In the genomic region with DNA sequence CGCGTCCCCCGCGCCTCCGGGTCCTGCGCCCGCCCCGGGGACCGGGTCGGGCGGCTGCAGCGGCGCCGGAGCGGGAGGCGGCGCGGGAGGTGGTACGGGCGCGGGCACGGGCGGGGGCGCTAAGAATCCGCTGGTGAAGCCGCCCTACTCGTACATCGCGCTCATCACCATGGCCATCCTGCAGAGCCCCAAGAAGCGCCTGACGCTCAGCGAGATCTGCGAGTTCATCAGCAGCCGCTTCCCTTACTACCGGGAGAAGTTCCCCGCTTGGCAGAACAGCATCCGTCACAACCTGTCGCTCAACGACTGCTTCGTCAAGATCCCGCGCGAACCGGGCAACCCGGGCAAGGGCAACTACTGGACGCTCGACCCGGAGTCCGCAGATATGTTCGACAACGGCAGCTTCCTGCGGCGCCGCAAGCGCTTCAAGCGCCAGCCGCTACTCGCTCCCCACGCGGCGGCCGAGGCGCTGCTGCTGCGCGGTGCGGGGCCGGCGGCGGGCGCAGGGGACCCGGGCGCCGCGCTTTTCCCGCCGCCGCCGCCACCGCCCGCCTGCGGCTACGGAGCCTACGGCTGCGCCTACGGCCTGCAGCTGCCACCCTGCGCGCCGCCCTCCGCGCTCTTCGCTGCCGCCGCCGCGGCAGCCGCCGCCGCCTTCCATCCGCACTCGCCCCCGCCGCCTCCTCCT, we compare ENCODE assay signal across 9 mouse cellular contexts. TPM values are rescaled to one million over a fixed set of nuclear protein-coding genes. Genes with fewer than 3 reads are reported as not detected.
DNase-seq lines count a peak whose midpoint lies in the region; ATAC-seq lines count a peak whose summit lies in the region.
"Had no signal": no experiment of that assay in that cellular context is flagged by ENCODE, and none has a peak within 500 bp of the region (broad histone marks: within the 10 kb centered on the region; RNA-seq: fewer than 3 reads in every experiment).

No protein-coding gene starts in this region.

- peak overlapping the region; percentile 74 for H3K4me2 ChIP-seq in hindbrain, embryonic 11.5 days (replicated peaks; ENCODE audit: low read depth, low read length)
- H3K4me2 ChIP-seq in neural tube, embryonic 13.5 days: peak overlapping the region; percentile 53

- peak; percentile 37; the same call in 1 of the 2 replicates for ATAC-seq in hindbrain, embryonic 11.5 days (ENCODE audit: low FRiP score)
- peak; percentile 54 for ATAC-seq in neural tube, embryonic 13.5 days (ENCODE audit: low read depth)
- no peak for ATAC-seq in megakaryocyte-erythroid progenitor cell, adult 5-6 weeks (replicated peaks; ENCODE audit: low FRiP score, low TSS enrichment, poor library complexity, severe bottlenecking)

- H3K4me3 ChIP-seq in hindbrain, embryonic 11.5 days (ENCODE audit: low read depth, low read length): peak overlapping the region; percentile 46
- H3K4me3 ChIP-seq in neural tube, embryonic 13.5 days: peak overlapping the region; percentile 42
- H3K4me3 ChIP-seq: erythroblast, embryonic 14.5 days had no signal

- H3K9me3 ChIP-seq in hindbrain, embryonic 11.5 days (ENCODE audit: control insufficient read depth, low read length): no peaks in the 10 kb centered on the region
- no peaks in the 10 kb centered on the region for H3K9me3 ChIP-seq in neural tube, embryonic 13.5 days

- peaks cover 15% of the 10 kb centered on the region for H3K4me1 ChIP-seq in hindbrain, embryonic 11.5 days (replicated peaks; ENCODE audit: control insufficient read depth, insufficient read depth, low read length)
- peaks cover 34% of the 10 kb centered on the region for H3K4me1 ChIP-seq in neural tube, embryonic 13.5 days (replicated peaks)

- no peaks in the 10 kb centered on the region for H3K36me3 ChIP-seq in hindbrain, embryonic 11.5 days (ENCODE audit: control insufficient read depth, insufficient read depth, low read length)
- no peaks in the 10 kb centered on the region for H3K36me3 ChIP-seq in neural tube, embryonic 13.5 days

- peak overlapping the region; percentile 58 for H3K9ac ChIP-seq in hindbrain, embryonic 11.5 days (ENCODE audit: low read depth, low read length)
- H3K9ac ChIP-seq in neural tube, embryonic 13.5 days: peak overlapping the region; percentile 67

- 1% methylated on average over 60 of the region's 102 CpGs for WGBS in hindbrain, embryonic 11.5 days
- under 1% methylated on average over 80 of the region's 102 CpGs for WGBS in neural tube, embryonic 13.5 days

- peak overlapping the region; percentile 53 for H3K27ac ChIP-seq in hindbrain, embryonic 11.5 days (ENCODE audit: low read depth, low read length)
- peak overlapping the region; percentile 23; the same call in 1 of the 2 replicates for H3K27ac ChIP-seq in neural tube, embryonic 13.5 days (replicated peaks)

- H3K27me3 ChIP-seq in hindbrain, embryonic 11.5 days (ENCODE audit: control insufficient read depth, insufficient read depth, low read length): peaks cover 81% of the 10 kb centered on the region
- peaks cover 95% of the 10 kb centered on the region for H3K27me3 ChIP-seq in neural tube, embryonic 13.5 days

- DNase-seq in adrenal gland, adult 18-20 months (ENCODE audit: low spot score in 2 of 2): peak; percentile 18 to 24
- no peak for DNase-seq in adrenal gland, postnatal 4 days (ENCODE audit: low spot score in 2 of 2)
- DNase-seq in CD4-positive helper T cell, adult 2 months (ENCODE audit: low read depth, low spot score): peak; percentile 24
- DNase-seq in embryo, embryonic 9.5 days (ENCODE audit: extremely low spot score): peak; percentile 74
- peak; percentile 76 for DNase-seq in hindbrain, embryonic 11.5 days (ENCODE audit: low spot score)
- peak; percentile 7 for DNase-seq in liver

RNA-seq across cellular contexts. Expression of gene Foxd1, which starts 1.0 kb away (rescaled TPM):
- under 1 TPM; 0.50 to 0.54 TPM for total RNA-seq in adrenal gland, adult 18-20 months (2021)
- total RNA-seq in adrenal gland, postnatal 4 days (2021): 1 to 10 TPM; 2.3 to 3.7 TPM
- polyA plus RNA-seq in hindbrain, embryonic 11.5 days (2014; fragmentation: Nextera tagmentation; extraction: Ambion mirVana): 4.6 and 5.0 TPM in 2 replicates
- 1.4 and 1.7 TPM in 2 replicates for polyA plus RNA-seq in neural tube, embryonic 13.5 days (2015; fragmentation: Nextera tagmentation; extraction: Ambion mirVana)
- not detected in 2 replicates for total RNA-seq in megakaryocyte-erythroid progenitor cell, adult 5-6 weeks (2014; fragmentation: Nextera tagmentation)
- total RNA-seq in megakaryocyte-erythroid progenitor cell, adult 5-6 weeks (2017): not detected in 2 replicates
- polyA plus RNA-seq: erythroblast, embryonic 14.5 days had no signal

RNA-seq across cellular contexts. Expression of gene Btf3, which starts 38.2 kb away (rescaled TPM):
- 100 to 1,000 TPM; 298 to 383 TPM for total RNA-seq in adrenal gland, adult 18-20 months (2021)
- total RNA-seq in adrenal gland, postnatal 4 days (2021): 100 to 1,000 TPM; 464 TPM
- 784 and 800 TPM in 2 replicates for polyA plus RNA-seq in hindbrain, embryonic 11.5 days (2014; fragmentation: Nextera tagmentation; extraction: Ambion mirVana)
- polyA plus RNA-seq in neural tube, embryonic 13.5 days (2015; fragmentation: Nextera tagmentation; extraction: Ambion mirVana): 615 and 618 TPM in 2 replicates
- 1,176 and 1,210 TPM in 2 replicates for total RNA-seq in megakaryocyte-erythroid progenitor cell, adult 5-6 weeks (2014; fragmentation: Nextera tagmentation)
- 2,564 and 2,726 TPM in 2 replicates for total RNA-seq in megakaryocyte-erythroid progenitor cell, adult 5-6 weeks (2017)

Comparison
In these comparisons a context has a peak if more than half of its experiments do, and no peak if none do; other contexts are left out.
1. DNase-seq: peak in adrenal gland, adult 18-20 months (2 of 2), CD4-positive helper T cell, adult 2 months (single experiment), embryo, embryonic 9.5 days (single experiment), hindbrain, embryonic 11.5 days (single experiment) and liver (single experiment); none in adrenal gland, postnatal 4 days (0 of 2).